Mouse (Mus musculus) adrenal gland, postnatal 14 days (tissue): ENCODE results near the gene 4930412O13Rik. TPM values are rescaled to one million over a fixed set of nuclear protein-coding genes. Genes with fewer than 3 reads are reported as not detected.

Source experiments
- DNase-seq: peaks from one replicate; pipeline ENCODE4 v3.0.0; 2021; ENCODE audit warnings: mixed read lengths
- total RNA-seq: library from RNA; stranded (reverse); gene quantifications from 2 replicates; pipeline ENCODE4 v1.2.3, GENCODE M21; 2021

The 4930412O13Rik gene
- total RNA-seq, 1 experiment from 2014 or later, result 1.3 TPM

- no peak for DNase-seq
Observed at GRCm38 (mm10) chr2:9897846-9898245, 16.8 kb downstream of the 4930412O13Rik start.

GRCm38 (mm10) chr2:9903854-9904560 lies 23.0 kb downstream of the 4930412O13Rik start:
- DNase-seq, result no peak

- DNase-seq, result no peak
Observed at GRCm38 (mm10) chr2:9905995-9906394, 24.9 kb downstream of the 4930412O13Rik start.

GRCm38 (mm10) chr2:9917602-9918001 lies 36.5 kb downstream of the 4930412O13Rik start:
- no peak for DNase-seq

GRCm38 (mm10) chr2:9918691-9919471 lies 37.8 kb downstream of the 4930412O13Rik start:
- DNase-seq, result no peak

GRCm38 (mm10) chr2:9926194-9926904 lies 45.3 kb downstream of the 4930412O13Rik start:
- DNase-seq, result no peak

GRCm38 (mm10) chr2:9926905-9927283 lies 45.8 kb downstream of the 4930412O13Rik start:
- no peak for DNase-seq

Other genes with a start within 250 kb of the 4930412O13Rik start
- not detected in 2 replicates for gene 9230102O04Rik, start 8.3 kb downstream of the 4930412O13Rik start, total RNA-seq
- 17.3 and 19.1 TPM in 2 replicates for gene Gata3, start 8.8 kb downstream of the 4930412O13Rik start, total RNA-seq
- gene Taf3, start 167.3 kb downstream of the 4930412O13Rik start, total RNA-seq, result 10.3 and 13.4 TPM in 2 replicates
- 563 and 581 TPM in 2 replicates for gene Atp5c1, start 199.3 kb downstream of the 4930412O13Rik start, total RNA-seq
- 21.0 and 24.7 TPM in 2 replicates for gene Kin, start 199.3 kb downstream of the 4930412O13Rik start, total RNA-seq